Mouse (Mus musculus): Measurements from ENCODE around the gene Sema3a. TPM values are rescaled to one million over a fixed set of nuclear protein-coding genes. Genes with fewer than 3 reads are reported as not detected.

Gene Sema3a
- polyA plus RNA-seq, 1 experiment, result 0.25 TPM

DNA sequence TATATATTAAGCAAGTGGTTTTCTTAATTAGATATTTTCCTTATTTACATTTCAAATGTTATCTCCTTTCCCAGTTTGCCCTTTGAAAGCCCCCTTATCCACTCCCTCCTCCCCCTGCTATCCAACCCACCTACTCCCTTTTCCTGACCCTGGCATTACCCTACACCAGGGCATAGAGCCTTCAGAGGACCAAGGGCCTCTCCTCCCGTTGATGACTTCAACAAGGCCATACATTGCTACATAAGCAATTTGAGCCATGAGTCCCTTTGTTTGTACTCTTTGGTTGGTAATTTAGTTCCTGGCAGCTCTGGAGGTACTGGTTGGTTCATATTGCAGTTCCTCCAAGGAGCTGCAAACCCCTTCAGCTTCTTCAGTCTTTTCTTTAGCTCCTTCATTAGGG lies 227.8 kb downstream of the Sema3a start:
- 47% methylated on average over 1 of the region's 1 CpGs for WGBS
- no peak for TF ChIP-seq POLR2A (IDR thresholded peaks at IDR 0.05; ENCODE audit: low read depth, low read length)
- TF ChIP-seq CTCF (IDR thresholded peaks at IDR 0.05; ENCODE audit: extremely low read depth, insufficient read length, insufficient replicate concordance, low read depth, low read length), result no peak
- Histone ChIP-seq H3K4me1 (ENCODE audit: control insufficient read depth, insufficient read depth, insufficient read length, low read length) (no peaks in the 10 kb centered on the region), H3K4me3 (ENCODE audit: low read depth, low read length) (no peak overlapping the region), H3K27me3 (ENCODE audit: control insufficient read depth, insufficient read depth, low read length) (no peaks in the 10 kb centered on the region), H3K36me3 (ENCODE audit: control insufficient read depth, insufficient read depth, low read length) (no peaks in the 10 kb centered on the region), H3K27ac (ENCODE audit: insufficient read depth, low read depth, low read length) (no peak overlapping the region)

DNA sequence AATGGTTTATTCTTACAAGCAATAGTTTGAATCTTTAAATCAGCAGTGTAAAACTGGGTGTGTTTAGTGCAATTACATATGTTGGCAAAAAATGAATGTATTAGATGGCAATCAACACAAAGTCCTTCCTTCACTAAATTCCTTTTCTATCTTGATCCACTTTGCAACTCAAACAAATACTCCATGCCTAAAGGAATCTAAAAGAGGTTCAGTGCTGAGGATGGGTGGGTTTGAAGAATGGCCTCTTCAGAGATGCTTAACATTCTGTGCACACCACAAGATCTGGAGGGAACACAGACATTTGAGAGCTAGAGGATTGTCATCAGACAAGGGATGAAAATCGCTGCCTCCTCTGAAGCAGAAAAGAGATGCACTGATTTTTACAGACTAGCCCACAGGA lies 228.3 kb downstream of the Sema3a start:
- TF ChIP-seq POLR2A (IDR thresholded peaks at IDR 0.05; ENCODE audit: low read depth, low read length) (no peak), CTCF (IDR thresholded peaks at IDR 0.05; ENCODE audit: extremely low read depth, insufficient read length, insufficient replicate concordance, low read depth, low read length) (no peak)
- Histone ChIP-seq H3K4me3 (ENCODE audit: low read depth, low read length) (no peak overlapping the region), H3K27ac (ENCODE audit: insufficient read depth, low read depth, low read length) (no peak overlapping the region), H3K27me3 (ENCODE audit: control insufficient read depth, insufficient read depth, low read length) (no peaks in the 10 kb centered on the region), H3K36me3 (ENCODE audit: control insufficient read depth, insufficient read depth, low read length) (no peaks in the 10 kb centered on the region), H3K4me1 (ENCODE audit: control insufficient read depth, insufficient read depth, insufficient read length, low read length) (no peaks in the 10 kb centered on the region)
- 75% methylated on average over 1 of the region's 1 CpGs for WGBS

DNA sequence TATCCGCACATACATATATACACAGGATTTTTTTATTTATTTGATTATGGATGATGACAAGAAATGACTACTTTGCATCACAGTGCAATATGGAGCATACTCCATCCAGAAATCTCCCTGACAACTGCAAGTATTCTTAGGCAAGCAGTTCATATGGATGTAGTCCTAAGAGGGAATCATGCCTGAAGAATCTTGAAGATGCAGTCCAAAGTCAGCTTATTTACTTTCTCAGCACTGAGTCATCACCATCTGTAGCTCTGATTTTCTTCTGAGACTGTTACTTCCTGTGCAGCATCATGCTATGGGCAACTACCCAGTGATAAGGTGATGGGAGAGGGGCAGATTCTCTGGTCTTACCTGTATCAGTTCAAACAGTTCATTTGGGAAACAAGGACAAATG lies 229.7 kb downstream of the Sema3a start:
- Histone ChIP-seq H3K27me3 (ENCODE audit: control insufficient read depth, insufficient read depth, low read length) (no peaks in the 10 kb centered on the region), H3K4me3 (ENCODE audit: low read depth, low read length) (no peak overlapping the region), H3K27ac (ENCODE audit: insufficient read depth, low read depth, low read length) (no peak overlapping the region), H3K36me3 (ENCODE audit: control insufficient read depth, insufficient read depth, low read length) (no peaks in the 10 kb centered on the region), H3K4me1 (ENCODE audit: control insufficient read depth, insufficient read depth, insufficient read length, low read length) (no peaks in the 10 kb centered on the region)
- whole genome bisulfite sequencing, result 80% methylated on average over 1 of the region's 1 CpGs
- TF ChIP-seq POLR2A (IDR thresholded peaks at IDR 0.05; ENCODE audit: low read depth, low read length) (no peak), CTCF (IDR thresholded peaks at IDR 0.05; ENCODE audit: extremely low read depth, insufficient read length, insufficient replicate concordance, low read depth, low read length) (no peak)

DNA sequence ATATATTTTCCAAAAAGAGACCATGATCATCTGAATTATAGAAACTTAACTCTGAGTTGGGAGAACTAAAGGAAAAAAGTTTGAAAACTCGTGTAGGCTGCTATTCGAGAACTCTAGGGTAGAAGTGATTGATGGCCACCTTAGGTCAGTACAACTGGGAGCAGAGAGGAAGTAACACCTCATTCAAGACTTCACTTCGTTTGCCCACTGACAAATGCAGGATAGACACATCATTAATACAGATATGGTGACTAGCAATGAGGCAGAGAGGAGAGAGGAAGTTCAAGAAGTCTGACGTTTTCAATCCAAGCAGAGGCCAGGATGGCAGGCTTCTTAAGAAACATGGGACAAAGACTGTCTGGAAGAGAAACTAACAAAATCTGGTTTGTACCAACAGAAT lies 233.6 kb downstream of the Sema3a start:
- no peaks in the 10 kb centered on the region for H3K27me3 ChIP-seq (ENCODE audit: control insufficient read depth, insufficient read depth, low read length)
- H3K4me1 ChIP-seq (ENCODE audit: control insufficient read depth, insufficient read depth, insufficient read length, low read length), result no peaks in the 10 kb centered on the region
- WGBS, result 43% methylated on average over 4 of the region's 4 CpGs
- no peak for TF ChIP-seq POLR2A (IDR thresholded peaks at IDR 0.05; ENCODE audit: low read depth, low read length)
- no peak for TF ChIP-seq CTCF (IDR thresholded peaks at IDR 0.05; ENCODE audit: extremely low read depth, insufficient read length, insufficient replicate concordance, low read depth, low read length)
- no peak overlapping the region for H3K27ac ChIP-seq (ENCODE audit: insufficient read depth, low read depth, low read length)
- H3K4me3 ChIP-seq (ENCODE audit: low read depth, low read length), result no peak overlapping the region
- no peaks in the 10 kb centered on the region for H3K36me3 ChIP-seq (ENCODE audit: control insufficient read depth, insufficient read depth, low read length)

DNA sequence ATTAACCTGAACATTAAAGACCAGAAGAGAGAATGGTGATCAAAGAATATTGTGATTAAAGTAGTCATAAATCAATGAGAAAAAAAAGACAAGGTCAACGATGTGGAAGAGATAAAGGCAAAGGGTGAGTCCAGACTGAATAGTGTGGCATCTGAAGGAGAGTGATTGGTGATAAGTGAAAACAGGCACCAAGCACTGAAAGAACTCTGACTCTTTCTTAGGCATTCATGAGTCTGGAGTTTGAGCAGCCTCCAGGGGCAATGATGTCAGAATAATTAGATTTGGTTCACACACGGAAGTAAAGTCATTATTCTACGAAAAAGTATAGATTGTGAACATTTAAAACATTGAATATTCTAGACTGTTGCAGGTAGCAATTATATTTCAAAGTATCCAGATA lies 235.5 kb downstream of the Sema3a start:
- Histone ChIP-seq H3K4me1 (ENCODE audit: control insufficient read depth, insufficient read depth, insufficient read length, low read length) (no peaks in the 10 kb centered on the region), H3K36me3 (ENCODE audit: control insufficient read depth, insufficient read depth, low read length) (no peaks in the 10 kb centered on the region), H3K27me3 (ENCODE audit: control insufficient read depth, insufficient read depth, low read length) (no peaks in the 10 kb centered on the region), H3K27ac (ENCODE audit: insufficient read depth, low read depth, low read length) (no peak overlapping the region), H3K4me3 (ENCODE audit: low read depth, low read length) (no peak overlapping the region)
- no peak for TF ChIP-seq POLR2A (IDR thresholded peaks at IDR 0.05; ENCODE audit: low read depth, low read length)
- TF ChIP-seq CTCF (IDR thresholded peaks at IDR 0.05; ENCODE audit: extremely low read depth, insufficient read length, insufficient replicate concordance, low read depth, low read length), result no peak
- 55% methylated on average over 3 of the region's 3 CpGs for whole genome bisulfite sequencing

DNA sequence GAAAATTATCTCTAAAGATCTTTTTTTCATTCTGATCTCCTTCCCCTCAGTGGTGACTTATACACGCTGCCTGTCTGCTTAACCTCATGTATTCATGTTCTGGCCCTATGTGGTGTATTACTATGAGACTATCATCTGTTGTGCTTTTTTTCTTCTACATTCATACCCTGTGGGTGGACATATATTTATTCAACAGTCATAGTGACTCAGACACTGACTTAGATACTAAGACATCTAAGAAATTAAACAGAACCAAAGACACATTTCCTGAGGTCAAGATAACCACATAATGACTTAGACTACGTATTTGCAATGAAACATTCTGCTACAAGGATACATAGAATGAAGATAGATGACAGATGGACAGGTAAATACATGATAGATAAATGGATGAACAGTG lies 239.9 kb downstream of the Sema3a start:
- Histone ChIP-seq H3K4me1 (ENCODE audit: control insufficient read depth, insufficient read depth, insufficient read length, low read length) (no peaks in the 10 kb centered on the region), H3K4me3 (ENCODE audit: low read depth, low read length) (no peak overlapping the region), H3K27ac (ENCODE audit: insufficient read depth, low read depth, low read length) (no peak overlapping the region), H3K27me3 (ENCODE audit: control insufficient read depth, insufficient read depth, low read length) (no peaks in the 10 kb centered on the region), H3K36me3 (ENCODE audit: control insufficient read depth, insufficient read depth, low read length) (no peaks in the 10 kb centered on the region)
- TF ChIP-seq POLR2A (IDR thresholded peaks at IDR 0.05; ENCODE audit: low read depth, low read length), result no peak
- TF ChIP-seq CTCF (IDR thresholded peaks at IDR 0.05; ENCODE audit: extremely low read depth, insufficient read length, insufficient replicate concordance, low read depth, low read length), result no peak
- WGBS, result 79% methylated on average over 2 of the region's 2 CpGs

DNA sequence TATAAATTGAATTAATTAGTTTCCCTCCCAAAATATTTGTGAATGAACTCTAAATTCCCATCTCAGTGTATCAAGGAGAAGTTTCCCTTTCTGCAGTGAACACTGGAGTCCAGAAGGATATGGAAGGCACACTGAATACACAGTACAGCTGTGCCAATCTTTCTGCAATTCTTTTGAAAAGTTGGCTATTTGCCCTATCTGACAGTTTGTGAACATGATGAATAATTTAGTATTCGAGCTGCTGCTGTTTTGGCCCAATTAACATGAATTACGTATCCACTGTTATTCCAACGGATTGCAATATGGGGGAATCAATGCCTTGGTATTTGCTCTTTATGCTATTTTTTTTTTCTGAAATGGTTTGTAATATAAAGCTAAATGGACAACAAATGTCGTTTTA lies 254.0 kb downstream of the Sema3a start:
- no peak overlapping the region for H3K4me3 ChIP-seq (ENCODE audit: low read depth, low read length)
- no peaks in the 10 kb centered on the region for H3K36me3 ChIP-seq (ENCODE audit: control insufficient read depth, insufficient read depth, low read length)
- H3K27ac ChIP-seq (ENCODE audit: insufficient read depth, low read depth, low read length), result no peak overlapping the region
- TF ChIP-seq POLR2A (IDR thresholded peaks at IDR 0.05; ENCODE audit: low read depth, low read length), result no peak
- TF ChIP-seq CTCF (IDR thresholded peaks at IDR 0.05; ENCODE audit: extremely low read depth, insufficient read length, insufficient replicate concordance, low read depth, low read length), result no peak
- no peaks in the 10 kb centered on the region for H3K4me1 ChIP-seq (ENCODE audit: control insufficient read depth, insufficient read depth, insufficient read length, low read length)
- WGBS, result 77% methylated on average over 4 of the region's 4 CpGs
- no peaks in the 10 kb centered on the region for H3K27me3 ChIP-seq (ENCODE audit: control insufficient read depth, insufficient read depth, low read length)

DNA sequence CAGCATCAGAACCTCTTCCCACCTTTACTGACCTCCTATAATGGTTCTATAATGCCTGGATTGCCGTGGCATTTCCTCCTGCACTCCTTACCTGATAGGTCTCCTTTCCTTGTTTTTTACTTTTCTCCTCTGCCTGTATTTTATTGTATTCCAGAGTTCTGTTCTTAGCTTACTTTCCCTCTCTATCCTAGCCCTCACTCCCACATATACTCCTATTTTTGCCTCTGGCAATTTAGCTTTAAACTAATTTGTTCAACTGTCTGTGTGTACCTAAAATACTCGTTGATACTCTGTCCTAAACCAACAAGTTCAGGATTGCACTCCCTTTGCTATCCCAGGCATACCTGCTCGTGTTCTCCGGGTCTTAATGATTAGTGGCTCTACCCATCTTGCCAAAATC lies 258.8 kb downstream of the Sema3a start:
- no peak for TF ChIP-seq POLR2A (IDR thresholded peaks at IDR 0.05; ENCODE audit: low read depth, low read length)
- no peak for TF ChIP-seq CTCF (IDR thresholded peaks at IDR 0.05; ENCODE audit: extremely low read depth, insufficient read length, insufficient replicate concordance, low read depth, low read length)
- H3K27ac ChIP-seq (ENCODE audit: insufficient read depth, low read depth, low read length), result no peak overlapping the region
- no peaks in the 10 kb centered on the region for H3K4me1 ChIP-seq (ENCODE audit: control insufficient read depth, insufficient read depth, insufficient read length, low read length)
- WGBS, result 60% methylated on average over 4 of the region's 4 CpGs
- H3K36me3 ChIP-seq (ENCODE audit: control insufficient read depth, insufficient read depth, low read length), result no peaks in the 10 kb centered on the region
- H3K27me3 ChIP-seq (ENCODE audit: control insufficient read depth, insufficient read depth, low read length), result no peaks in the 10 kb centered on the region
- no peak overlapping the region for H3K4me3 ChIP-seq (ENCODE audit: low read depth, low read length)
